Comparison of ENCODE assay signal across 15 mouse cellular contexts in the genomic region with DNA sequence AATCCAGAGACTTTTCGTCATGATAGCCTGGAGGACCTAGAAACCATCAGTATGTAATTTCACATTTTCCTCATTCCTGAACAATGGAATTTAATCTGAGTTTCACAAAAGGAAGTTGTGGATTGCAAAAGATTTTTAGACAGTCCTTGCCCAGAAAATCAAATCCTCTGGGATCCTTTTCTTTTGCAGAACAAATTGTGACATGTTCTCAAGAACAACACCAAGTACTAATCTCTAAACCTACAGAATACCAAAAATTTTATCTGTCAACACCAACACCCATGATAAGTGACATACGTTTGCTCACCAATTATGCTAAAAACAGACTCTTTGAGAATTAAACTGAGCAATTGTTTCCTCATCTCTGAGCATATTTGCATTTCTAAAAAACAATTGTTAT.
DNase-seq lines count a peak whose midpoint lies in the region; ATAC-seq lines count a peak whose summit lies in the region.
"Had no signal": no experiment of that assay in that cellular context is flagged by ENCODE, and none has a peak within 500 bp of the region (broad histone marks: within the 10 kb centered on the region; RNA-seq: fewer than 3 reads in every experiment).

No protein-coding gene starts in this region.

- DNase-seq in heart, adult 8-10 months (ENCODE audit: low spot score), result peak; percentile 36
- no peak for DNase-seq in heart, adult 11 months
- DNase-seq in 3T3-L1 (ENCODE audit: low read depth, low spot score) (peak; percentile 59), adipocyte (ENCODE audit: low spot score) (peak; percentile 48)
- no peak for DNase-seq in urinary bladder, postnatal 25 days (ENCODE audit: low spot score)
- DNase-seq in kidney, postnatal 25 days, result no peak
- DNase-seq: adrenal gland, postnatal 10 days; cerebellum, adult 18-20 months; cerebellum, postnatal 10 days; forebrain, postnatal 0 days; gastrocnemius, postnatal 36 days; heart, adult 2 months had no signal

- ATAC-seq in megakaryocyte progenitor cell, adult 5-6 weeks (replicated peaks; ENCODE audit: poor library complexity), result peak; percentile 44; the same call in 1 of the 2 replicates
- ATAC-seq: forebrain, embryonic 13.5 days; forebrain, postnatal 0 days; hindbrain, postnatal 0 days had no signal

Comparison
In these comparisons a context has a peak if more than half of its experiments do, and no peak if none do; other contexts are left out.
1. DNase-seq: peak in heart, adult 8-10 months (single experiment), 3T3-L1 (single experiment) and adipocyte (single experiment); none in heart, adult 11 months (single experiment), urinary bladder, postnatal 25 days (single experiment) and kidney, postnatal 25 days (0 of 2).